Mouse (Mus musculus) midbrain, embryonic 14.5 days (tissue): Measurements from ENCODE around the gene Taf6l. TPM values are rescaled to one million over a fixed set of nuclear protein-coding genes. Genes with fewer than 3 reads are reported as not detected.

Experiments used
- ATAC-seq: fragments of 200-750 bp; cut with Nextera tagmentation; 2 replicates; pipeline ENCODE4 v1.8.0; 2017; ENCODE audit warnings: moderate number of reproducible peaks, moderate library complexity; ENCODE audit not compliant: low FRiP score, low TSS enrichment
- DNase-seq: peaks from one replicate; pipeline ENCODE4 v3.0.0-alpha.2; 2015
- H3K27ac ChIP-seq: fragments of 300-500 bp; sonication (generic); replicated peaks from 2 replicates; pipeline ENCODE4 v1.5.1; 2014; ENCODE audit warnings: mild to moderate bottlenecking, low read depth, low read length, moderate library complexity
- H3K27me3 ChIP-seq: fragments of 300-500 bp; sonication (generic); 2 replicates; pipeline ENCODE4 v1.6.1; 2014; ENCODE audit warnings: low read length, control low read depth, mixed read lengths; ENCODE audit not compliant: control insufficient read depth, insufficient read depth
- H3K36me3 ChIP-seq: fragments of 300-500 bp; sonication (generic); 2 replicates; pipeline ENCODE4 v1.6.1; 2014; ENCODE audit warnings: low read length, control low read depth; ENCODE audit not compliant: control insufficient read depth, insufficient read depth
- H3K4me1 ChIP-seq: fragments of 300-500 bp; sonication (generic); 2 replicates; pipeline ENCODE4 v1.6.1; 2014; ENCODE audit warnings: mild to moderate bottlenecking, antibody characterized with exemption, low read length, control low read depth; ENCODE audit not compliant: control insufficient read depth, insufficient read depth
- H3K4me2 ChIP-seq: fragments of 300-500 bp; sonication (generic); 2 replicates; pipeline ENCODE4 v1.6.1; 2014; ENCODE audit warnings: mild to moderate bottlenecking, low read length, moderate library complexity
- H3K4me3 ChIP-seq: fragments of 300-500 bp; sonication (generic); replicated peaks from 2 replicates; pipeline ENCODE4 v1.5.1; 2014; ENCODE audit warnings: low read depth, low read length
- H3K9ac ChIP-seq: fragments of 300-500 bp; sonication (generic); replicated peaks from 2 replicates; pipeline ENCODE4 v1.6.1; 2014; ENCODE audit warnings: mild to moderate bottlenecking, low read length, moderate library complexity
- H3K9me3 ChIP-seq: fragments of 300-500 bp; sonication (generic); 2 replicates; pipeline ENCODE4 v1.6.1; 2016; ENCODE audit warnings: low read length, control low read depth, mixed read lengths; ENCODE audit not compliant: control insufficient read depth
- WGBS: fragments of 180-500 bp; shearing (Covaris S2); extraction: QIAGEN DNeasy Blood & Tissue Kit; methylation state at CpG from one replicate; pipeline ENCODE4 v1.1.7; 2014; 5-methylcytosine and 5-hydroxymethylcytosine counted together
- polyA plus RNA-seq: library from polyadenylated mRNA; unstranded; fragments of >200 nt; fragmentation: Nextera tagmentation; extraction: Ambion mirVana; gene quantifications from 2 replicates; pipeline ENCODE4 v1.2.1, GENCODE M21; 2014

Gene Taf6l
- polyA plus RNA-seq, 1 experiment from 2014 or later: 18.0 TPM

- peak overlapping the region; percentile 71 for H3K4me2 ChIP-seq
- H3K27ac ChIP-seq: peak overlapping the region; percentile 85
- peaks cover 37% of the 10 kb centered on the region for H3K36me3 ChIP-seq
- H3K4me1 ChIP-seq: peaks cover 9% of the 10 kb centered on the region; the same call in 1 of the 2 replicates
- 87% methylated on average over 9 of the region's 9 CpGs for WGBS
- H3K27me3 ChIP-seq: no peaks in the 10 kb centered on the region
- no peaks in the 10 kb centered on the region for H3K9me3 ChIP-seq
- H3K9ac ChIP-seq: peak overlapping the region; percentile 52; the same call in 1 of the 2 replicates
- no peak for ATAC-seq
- peak overlapping the region; percentile 53; the same call in 1 of the 2 replicates for H3K4me3 ChIP-seq
- DNase-seq: no peak
Measured at GRCm38 (mm10) chr19:8803204-8803780, 17.1 kb upstream of the Taf6l start.

- peak; percentile 97 for DNase-seq
- Histone ChIP-seq H3K4me1 (peaks cover 16% of the 10 kb centered on the region), H3K9ac (peak within 1 kb of the TSS; percentile 52), H3K27me3 (no peaks in the 10 kb centered on the region), H3K27ac (peak within 1 kb of the TSS; percentile 85), H3K9me3 (no peaks in the 10 kb centered on the region), H3K4me2 (peak within 1 kb of the TSS; percentile 71), H3K36me3 (peaks cover 27% of the 10 kb centered on the region; the same call in 1 of the 2 replicates), H3K4me3 (peak within 1 kb of the TSS; percentile 53)
- under 1% methylated on average over 30 of the region's 30 CpGs for WGBS
- ATAC-seq: peak; percentile 98
Measured at GRCm38 (mm10) chr19:8802130-8802821, 16.1 kb upstream of the Taf6l start, which contains the start of gene Zbtb3. Gene Zbtb3 (plus strand): TSS chr19:8802555.

- H3K9ac ChIP-seq: no peak overlapping the region
- peaks cover 18% of the 10 kb centered on the region for H3K4me1 ChIP-seq
- H3K4me2 ChIP-seq: peak overlapping the region; percentile 92
- no peak overlapping the region for H3K27ac ChIP-seq
- peaks cover 17% of the 10 kb centered on the region for H3K36me3 ChIP-seq
- ATAC-seq (no peak), DNase-seq (no peak)
- peak overlapping the region; percentile 78; the same call in 1 of the 2 replicates for H3K4me3 ChIP-seq
- no peaks in the 10 kb centered on the region for H3K9me3 ChIP-seq
- H3K27me3 ChIP-seq: no peaks in the 10 kb centered on the region
Measured at GRCm38 (mm10) chr19:8798947-8799315, 12.7 kb upstream of the Taf6l start.

- Histone ChIP-seq H3K9ac (peak within 1 kb of the TSS; percentile 69), H3K9me3 (no peaks in the 10 kb centered on the region), H3K4me2 (peak within 1 kb of the TSS; percentile 92), H3K27me3 (no peaks in the 10 kb centered on the region), H3K36me3 (peaks cover 22% of the 10 kb centered on the region), H3K27ac (peak within 1 kb of the TSS; percentile 45; the same call in 1 of the 2 replicates), H3K4me3 (peak within 1 kb of the TSS; percentile 78), H3K4me1 (peaks cover 18% of the 10 kb centered on the region)
- ATAC-seq (peak; percentile 73), DNase-seq (peak; percentile 94)
- 1% methylated on average over 25 of the region's 25 CpGs for WGBS
Measured at GRCm38 (mm10) chr19:8798264-8798946, 12.2 kb upstream of the Taf6l start, which contains the start of gene Polr2g. Gene Polr2g (minus strand): TSS chr19:8798577.

GRCm38 (mm10) chr19:8790171-8790570 is 4.0 kb upstream of the Taf6l start:
- DNase-seq: no peak
- Histone ChIP-seq H3K9ac (no peak overlapping the region), H3K27me3 (no peaks in the 10 kb centered on the region), H3K9me3 (no peaks in the 10 kb centered on the region), H3K4me1 (peaks cover 13% of the 10 kb centered on the region; the same call in 1 of the 2 replicates), H3K27ac (no peak overlapping the region), H3K4me2 (no peak overlapping the region), H3K4me3 (no peak overlapping the region), H3K36me3 (peaks cover 28% of the 10 kb centered on the region)
- 91% methylated on average over 7 of the region's 7 CpGs for WGBS
- no peak for ATAC-seq

GRCm38 (mm10) chr19:8789171-8789570 is 3.0 kb upstream of the Taf6l start:
- 20% methylated on average over 1 of the region's 1 CpGs for WGBS
- no peak overlapping the region for H3K9ac ChIP-seq
- peaks cover 18% of the 10 kb centered on the region for H3K36me3 ChIP-seq
- no peak for ATAC-seq
- DNase-seq: no peak
- no peak overlapping the region for H3K4me3 ChIP-seq
- H3K4me1 ChIP-seq: peaks cover 13% of the 10 kb centered on the region; the same call in 1 of the 2 replicates
- peak overlapping the region; percentile 67 for H3K27ac ChIP-seq
- no peak overlapping the region for H3K4me2 ChIP-seq
- no peaks in the 10 kb centered on the region for H3K27me3 ChIP-seq
- H3K9me3 ChIP-seq: no peaks in the 10 kb centered on the region

- Histone ChIP-seq H3K9ac (no peak overlapping the region), H3K36me3 (peaks cover 15% of the 10 kb centered on the region), H3K9me3 (no peaks in the 10 kb centered on the region), H3K27me3 (no peaks in the 10 kb centered on the region), H3K4me3 (no peak overlapping the region), H3K4me1 (peaks cover 13% of the 10 kb centered on the region; the same call in 1 of the 2 replicates), H3K27ac (peak overlapping the region; percentile 67), H3K4me2 (no peak overlapping the region; the same call in 1 of the 2 replicates)
- 18% methylated on average over 3 of the region's 3 CpGs for whole genome bisulfite sequencing
- DNase-seq (peak; percentile 65), ATAC-seq (no peak)
Measured at GRCm38 (mm10) chr19:8788521-8788920, 2.3 kb upstream of the Taf6l start.

GRCm38 (mm10) chr19:8774951-8775421 is 11.2 kb downstream of the Taf6l start:
- Histone ChIP-seq H3K4me2 (peak overlapping the region; percentile 100), H3K9me3 (no peaks in the 10 kb centered on the region), H3K36me3 (peaks cover 42% of the 10 kb centered on the region), H3K27me3 (no peaks in the 10 kb centered on the region), H3K27ac (peak overlapping the region; percentile 99), H3K4me3 (peak overlapping the region; percentile 64), H3K9ac (peak overlapping the region; percentile 78), H3K4me1 (peaks cover 34% of the 10 kb centered on the region)
- ATAC-seq (no peak; the same call in 1 of the 2 replicates), DNase-seq (no peak)
- WGBS: 5% methylated on average over 20 of the region's 20 CpGs
